Comparison of ENCODE assay signal across 20 mouse cellular contexts in the genomic region with DNA sequence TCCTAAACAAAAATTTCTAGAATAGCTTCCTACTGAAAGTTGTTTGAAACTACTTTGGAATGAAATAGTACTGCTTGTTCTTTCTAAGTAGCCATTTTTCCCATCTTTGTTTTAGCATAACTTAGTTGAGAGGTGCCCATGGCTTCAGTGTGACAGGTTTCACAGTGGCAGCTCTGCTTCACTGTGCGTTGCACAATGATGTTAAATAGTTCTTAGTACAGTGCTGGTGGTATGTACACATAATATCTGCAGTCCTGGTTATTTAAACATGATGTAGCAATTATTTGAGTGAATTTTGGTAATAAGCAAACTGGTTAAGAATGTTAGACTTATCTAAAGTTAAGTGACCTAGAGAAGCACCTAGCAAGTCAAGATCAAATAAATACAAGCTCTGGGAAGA.
"Had no signal": no experiment of that assay in that cellular context is flagged by ENCODE, and none has a peak within 500 bp of the region (broad histone marks: within the 10 kb centered on the region; RNA-seq: fewer than 3 reads in every experiment).

No protein-coding gene starts in this region.

- H3K9me3 ChIP-seq: liver, embryonic 13.5 days; lung, embryonic 15.5 days; midbrain, embryonic 10.5 days; midbrain, embryonic 12.5 days; neural tube, embryonic 13.5 days; neural tube, embryonic 15.5 days had no signal

- H3K4me3 ChIP-seq: liver, embryonic 13.5 days; lung, embryonic 15.5 days; midbrain, embryonic 10.5 days; midbrain, embryonic 12.5 days; myocyte; neural tube, embryonic 13.5 days; neural tube, embryonic 15.5 days had no signal

- H3K9ac ChIP-seq: liver, embryonic 13.5 days; lung, embryonic 15.5 days; midbrain, embryonic 12.5 days; neural tube, embryonic 13.5 days; neural tube, embryonic 15.5 days had no signal

- DNase-seq: liver, embryonic 13.5 days; lung, adult 2 months; lung, postnatal 10 days; lung, postnatal 4 days; midbrain, embryonic 14.5 days; retina, postnatal 1 day; right cerebral cortex, adult 18-20 months; right cerebral cortex, postnatal 25 days; right cerebral cortex, postnatal 4 days; spleen, adult 18-20 months; thymus, adult 18-20 months; thymus, postnatal 14 days; thymus, postnatal 36 days had no signal

- H3K27me3 ChIP-seq: liver, embryonic 13.5 days; lung, embryonic 15.5 days; midbrain, embryonic 12.5 days; neural tube, embryonic 13.5 days; neural tube, embryonic 15.5 days had no signal

- H3K4me2 ChIP-seq: liver, embryonic 13.5 days; lung, embryonic 15.5 days; midbrain, embryonic 12.5 days; neural tube, embryonic 13.5 days; neural tube, embryonic 15.5 days had no signal

- H3K27ac ChIP-seq: liver, embryonic 13.5 days; lung, embryonic 15.5 days; midbrain, embryonic 10.5 days; midbrain, embryonic 12.5 days; neural tube, embryonic 13.5 days; neural tube, embryonic 15.5 days had no signal

- H3K4me1 ChIP-seq: midbrain, embryonic 10.5 days; midbrain, embryonic 12.5 days; neural tube, embryonic 15.5 days had no signal

- ATAC-seq: midbrain, embryonic 16.5 days had no signal
